Mouse (Mus musculus): Measurements from ENCODE around the gene Scn5a. TPM values are rescaled to one million over a fixed set of nuclear protein-coding genes. Genes with fewer than 3 reads are reported as not detected.

Gene Scn5a
- total and polyA plus RNA-seq, 2 experiments from 2014 or later, result 0.77 to 8.2 TPM

GRCm38 (mm10) chr9:119481612-119482011 lies 97.2 kb downstream of the Scn5a start:
- no peaks in the 10 kb centered on the region for H3K9me3 ChIP-seq (ENCODE audit: low read length)
- H3K27me3 ChIP-seq (ENCODE audit: insufficient read depth, low read length), result no peaks in the 10 kb centered on the region
- H3K27ac ChIP-seq (ENCODE audit: low read depth, low read length), result no peak overlapping the region
- no peaks in the 10 kb centered on the region for H3K4me1 ChIP-seq (ENCODE audit: insufficient read depth)
- no peaks in the 10 kb centered on the region for H3K36me3 ChIP-seq (ENCODE audit: insufficient read depth)
- no peak for ATAC-seq
- 90% methylated on average over 4 of the region's 4 CpGs for WGBS
- H3K9ac ChIP-seq, result no peak overlapping the region
- no peak for DNase-seq
- no peak for TF ChIP-seq CTCF (IDR thresholded peaks at IDR 0.05; ENCODE audit: low read depth)
- H3K4me2 ChIP-seq (ENCODE audit: low read depth), result no peak overlapping the region
- no peak overlapping the region for H3K4me3 ChIP-seq (ENCODE audit: low read depth, low read length)

- Histone ChIP-seq H3K4me3 (ENCODE audit: low read depth, low read length) (no peak overlapping the region), H3K36me3 (ENCODE audit: insufficient read depth) (no peaks in the 10 kb centered on the region), H3K4me1 (ENCODE audit: insufficient read depth) (no peaks in the 10 kb centered on the region), H3K27me3 (ENCODE audit: insufficient read depth, low read length) (no peaks in the 10 kb centered on the region), H3K9me3 (ENCODE audit: low read length) (no peaks in the 10 kb centered on the region), H3K9ac (no peak overlapping the region), H3K4me2 (ENCODE audit: low read depth) (no peak overlapping the region), H3K27ac (ENCODE audit: low read depth, low read length) (no peak overlapping the region)
- no peak for DNase-seq
- TF ChIP-seq CTCF (IDR thresholded peaks at IDR 0.05; ENCODE audit: low read depth), result no peak
- ATAC-seq, result no peak
- WGBS, result 52% methylated on average over 8 of the region's 8 CpGs
These were observed 99.5 kb downstream of the Scn5a start for GRCm38 (mm10) chr9:119479297-119479696.

- 44% methylated on average over 11 of the region's 11 CpGs for WGBS
- no peak overlapping the region for H3K9ac ChIP-seq
- ATAC-seq (no peak), DNase-seq (peak; percentile 13)
- TF ChIP-seq CTCF (IDR thresholded peaks at IDR 0.05; ENCODE audit: low read depth), result no peak
- H3K4me2 ChIP-seq (ENCODE audit: low read depth), result no peak overlapping the region
- H3K4me3 ChIP-seq (ENCODE audit: low read depth, low read length), result no peak overlapping the region
- no peaks in the 10 kb centered on the region for H3K4me1 ChIP-seq (ENCODE audit: insufficient read depth)
- no peak overlapping the region for H3K27ac ChIP-seq (ENCODE audit: low read depth, low read length)
- no peaks in the 10 kb centered on the region for H3K27me3 ChIP-seq (ENCODE audit: insufficient read depth, low read length)
- H3K9me3 ChIP-seq (ENCODE audit: low read length), result no peaks in the 10 kb centered on the region
- H3K36me3 ChIP-seq (ENCODE audit: insufficient read depth), result no peaks in the 10 kb centered on the region
These were observed 100.5 kb downstream of the Scn5a start for GRCm38 (mm10) chr9:119478345-119478744.

GRCm38 (mm10) chr9:119477754-119478153 lies 101.1 kb downstream of the Scn5a start:
- no peak for TF ChIP-seq CTCF (IDR thresholded peaks at IDR 0.05; ENCODE audit: low read depth)
- Histone ChIP-seq H3K4me2 (ENCODE audit: low read depth) (no peak overlapping the region), H3K36me3 (ENCODE audit: insufficient read depth) (no peaks in the 10 kb centered on the region), H3K4me1 (ENCODE audit: insufficient read depth) (no peaks in the 10 kb centered on the region), H3K27me3 (ENCODE audit: insufficient read depth, low read length) (no peaks in the 10 kb centered on the region), H3K9me3 (ENCODE audit: low read length) (no peaks in the 10 kb centered on the region), H3K4me3 (ENCODE audit: low read depth, low read length) (no peak overlapping the region), H3K27ac (ENCODE audit: low read depth, low read length) (no peak overlapping the region), H3K9ac (no peak overlapping the region)
- no peak for DNase-seq
- 61% methylated on average over 6 of the region's 6 CpGs for WGBS
- no peak for ATAC-seq

GRCm38 (mm10) chr9:119474717-119475611 lies 103.9 kb downstream of the Scn5a start:
- ATAC-seq, result no peak
- H3K27me3 ChIP-seq (ENCODE audit: insufficient read depth, low read length), result no peaks in the 10 kb centered on the region
- WGBS, result 71% methylated on average over 15 of the region's 15 CpGs
- no peak overlapping the region for H3K4me2 ChIP-seq (ENCODE audit: low read depth)
- H3K4me3 ChIP-seq (ENCODE audit: low read depth, low read length), result no peak overlapping the region
- no peak overlapping the region for H3K27ac ChIP-seq (ENCODE audit: low read depth, low read length)
- H3K36me3 ChIP-seq (ENCODE audit: insufficient read depth), result no peaks in the 10 kb centered on the region
- no peaks in the 10 kb centered on the region for H3K4me1 ChIP-seq (ENCODE audit: insufficient read depth)
- no peak overlapping the region for H3K9ac ChIP-seq
- H3K9me3 ChIP-seq (ENCODE audit: low read length), result no peaks in the 10 kb centered on the region
- TF ChIP-seq CTCF (IDR thresholded peaks at IDR 0.05; ENCODE audit: low read depth), result no peak
- no peak for DNase-seq

GRCm38 (mm10) chr9:119473608-119474164 lies 105.1 kb downstream of the Scn5a start:
- Histone ChIP-seq H3K4me1 (ENCODE audit: insufficient read depth) (no peaks in the 10 kb centered on the region), H3K4me2 (ENCODE audit: low read depth) (no peak overlapping the region), H3K27ac (ENCODE audit: low read depth, low read length) (no peak overlapping the region), H3K4me3 (ENCODE audit: low read depth, low read length) (no peak overlapping the region), H3K36me3 (ENCODE audit: insufficient read depth) (no peaks in the 10 kb centered on the region), H3K27me3 (ENCODE audit: insufficient read depth, low read length) (no peaks in the 10 kb centered on the region), H3K9ac (no peak overlapping the region), H3K9me3 (ENCODE audit: low read length) (no peaks in the 10 kb centered on the region)
- DNase-seq (no peak), ATAC-seq (no peak)
- TF ChIP-seq CTCF (IDR thresholded peaks at IDR 0.05; ENCODE audit: low read depth), result no peak
- WGBS, result 83% methylated on average over 9 of the region's 9 CpGs

- no peak for TF ChIP-seq CTCF (IDR thresholded peaks at IDR 0.05; ENCODE audit: low read depth)
- no peak for ATAC-seq
- H3K4me3 ChIP-seq (ENCODE audit: low read depth, low read length), result no peak overlapping the region
- no peak overlapping the region for H3K4me2 ChIP-seq (ENCODE audit: low read depth)
- no peaks in the 10 kb centered on the region for H3K9me3 ChIP-seq (ENCODE audit: low read length)
- no peak overlapping the region for H3K9ac ChIP-seq
- no peaks in the 10 kb centered on the region for H3K27me3 ChIP-seq (ENCODE audit: insufficient read depth, low read length)
- no peaks in the 10 kb centered on the region for H3K4me1 ChIP-seq (ENCODE audit: insufficient read depth)
- no peak overlapping the region for H3K27ac ChIP-seq (ENCODE audit: low read depth, low read length)
- 93% methylated on average over 1 of the region's 1 CpGs for WGBS
- no peak for DNase-seq
- peaks cover 4% of the 10 kb centered on the region; the same call in 1 of the 2 replicates for H3K36me3 ChIP-seq (ENCODE audit: insufficient read depth)
These were observed 105.8 kb downstream of the Scn5a start for GRCm38 (mm10) chr9:119473011-119473410.

Data from forebrain, postnatal 0 days (tissue).